Mouse (Mus musculus) megakaryocyte progenitor cell, adult 5-6 weeks (primary cell): ENCODE results near the gene Sdsl. TPM values are rescaled to one million over a fixed set of nuclear protein-coding genes. Genes with fewer than 3 reads are reported as not detected.

Source experiments
- ATAC-seq: replicated peaks from 2 replicates; pipeline ENCODE4 v1.8.0; 2016; ENCODE audit warnings: mild to moderate bottlenecking, moderate TSS enrichment, inconsistent platforms; ENCODE audit not compliant: poor library complexity
- total RNA-seq, 2 experiments: library from RNA; stranded (forward) in 1 of 2; stranded (reverse) in 1 of 2; fragments of 157-497, 149-512 nt in 1 of 2; fragments of 200-1000 nt in 1 of 2; gene quantifications; 2 replicates each; pipeline versions ENCODE4 v1.2.3 to v1.2.4; 2015 to 2017

Sdsl gene
- total RNA-seq, 2 experiments from 2014 or later, result 3.2 to 7.1 TPM

DNA sequence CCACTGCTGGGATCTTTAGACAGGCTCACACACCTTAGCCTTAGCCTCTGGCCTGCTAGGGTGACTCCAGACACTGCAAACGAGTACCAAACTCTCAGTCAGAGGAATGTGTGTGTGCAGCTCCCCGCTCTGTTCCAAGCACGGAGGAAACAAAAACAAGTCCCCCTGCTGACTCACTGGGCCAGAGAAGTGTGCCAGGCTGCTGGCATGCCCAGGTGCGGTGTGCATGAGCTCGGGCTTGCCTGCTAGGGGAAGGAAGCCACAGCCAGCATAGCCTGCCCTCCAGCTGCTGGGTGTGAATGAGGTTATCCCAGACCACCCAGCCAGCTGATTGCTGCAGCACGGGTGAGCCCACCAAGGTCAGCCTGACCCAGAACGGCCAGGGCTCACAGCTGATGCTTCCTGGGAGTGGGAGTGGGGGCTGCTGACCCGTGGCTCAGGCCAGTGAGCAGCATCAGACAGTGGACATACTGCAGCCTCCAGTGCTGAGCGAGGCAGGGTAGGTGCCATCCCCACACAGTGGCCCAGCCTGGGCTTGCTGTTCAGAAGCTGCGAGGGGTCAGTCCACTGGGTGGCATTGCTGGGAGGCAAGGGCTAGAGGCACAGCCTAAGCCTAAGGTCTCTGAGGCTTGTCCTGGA lies 22.6 kb upstream of the Sdsl start:
- ATAC-seq, result no peak

DNA sequence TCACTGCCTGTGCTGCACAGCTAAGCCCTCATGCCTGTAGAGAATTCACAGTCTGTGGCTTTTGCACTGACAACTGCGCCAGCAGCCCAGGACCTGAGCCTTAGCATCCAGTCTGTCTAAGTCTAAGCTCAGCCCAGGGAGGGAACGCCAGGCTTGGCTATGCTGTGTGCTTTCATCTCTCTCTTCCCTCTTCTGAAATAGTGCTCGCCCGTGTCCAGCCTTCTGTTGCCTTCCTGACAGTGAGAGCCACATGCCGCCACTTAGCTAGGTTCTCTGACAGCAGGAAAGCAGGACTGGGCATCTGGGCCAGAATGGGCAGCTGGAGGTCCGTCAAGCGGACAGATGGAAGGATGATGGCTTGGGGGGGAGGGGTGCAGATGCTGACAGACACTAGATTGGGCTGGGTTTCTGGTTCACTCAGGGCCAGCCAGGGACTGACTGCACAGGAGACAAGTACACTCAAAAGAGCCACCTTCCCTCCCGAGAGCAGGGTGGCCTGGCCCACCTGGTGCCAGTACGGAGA lies 21.3 kb upstream of the Sdsl start:
- ATAC-seq, result no peak

DNA sequence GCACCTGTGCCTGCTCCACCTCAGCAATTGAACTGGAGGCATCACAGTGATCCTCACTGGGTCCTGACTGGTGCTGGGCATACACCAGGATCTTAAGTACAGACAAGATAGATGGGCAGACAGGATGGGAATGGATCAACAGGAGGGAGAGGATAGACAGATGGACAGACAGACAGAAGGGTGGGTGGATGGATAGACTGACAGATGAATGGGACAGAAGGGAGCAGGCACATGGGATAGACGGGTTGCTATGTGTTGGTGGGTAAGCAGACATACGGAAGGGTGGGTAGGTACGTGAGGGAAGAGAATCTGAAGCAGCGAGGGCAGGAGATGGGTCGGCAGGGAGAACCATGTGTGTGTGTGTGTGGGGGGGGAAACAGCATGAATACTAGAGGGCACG lies 20.8 kb upstream of the Sdsl start:
- no peak for ATAC-seq

DNA sequence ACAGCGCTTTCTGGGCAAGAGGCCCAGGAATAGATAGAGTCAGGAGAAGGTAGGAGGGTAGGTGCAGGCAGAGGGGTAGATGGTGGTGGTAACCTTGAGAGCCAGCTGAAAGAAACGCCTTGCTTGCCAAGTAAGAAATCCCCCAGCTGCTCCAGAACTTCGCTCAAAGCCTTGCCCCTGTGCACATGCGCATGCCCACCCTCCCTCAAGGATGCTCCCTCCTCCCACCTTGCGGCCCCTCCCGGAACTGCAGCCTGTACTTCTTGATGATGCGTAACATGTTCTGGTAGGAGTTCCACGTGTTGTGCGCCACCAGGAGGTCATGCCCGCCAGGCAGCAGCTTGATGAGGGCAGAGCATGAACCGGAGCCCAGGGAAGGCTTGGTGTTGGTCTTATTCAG lies 19.8 kb upstream of the Sdsl start:
- ATAC-seq, result 0 out of 2 replicates have a peak, but pooled peaks have one; percentile 44

DNA sequence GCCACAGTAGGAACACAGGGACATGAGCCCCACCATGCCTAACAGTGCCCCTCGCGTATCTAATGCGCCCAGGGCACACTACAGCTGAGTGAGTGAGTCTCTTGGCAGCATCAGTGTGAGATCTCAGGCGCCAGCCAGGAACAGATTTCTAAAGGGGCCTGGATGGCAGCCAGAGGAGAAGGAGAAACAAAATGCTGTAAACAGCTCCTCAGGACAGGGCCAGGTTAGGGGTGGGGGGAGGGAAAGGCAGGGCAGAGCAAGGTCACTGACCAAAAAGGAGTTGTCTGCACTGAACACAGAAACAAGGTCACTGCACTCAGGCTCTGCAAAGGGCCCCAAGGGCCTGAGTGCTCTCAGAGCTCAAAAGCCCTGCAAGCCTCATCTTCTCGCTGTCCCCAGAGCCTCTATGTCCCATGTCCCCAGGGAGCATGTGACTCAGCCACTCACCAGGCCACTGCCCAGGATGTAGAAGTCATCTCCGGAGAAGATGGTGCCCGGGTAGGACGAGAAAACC lies 18.1 kb upstream of the Sdsl start:
- no peak for ATAC-seq

DNA sequence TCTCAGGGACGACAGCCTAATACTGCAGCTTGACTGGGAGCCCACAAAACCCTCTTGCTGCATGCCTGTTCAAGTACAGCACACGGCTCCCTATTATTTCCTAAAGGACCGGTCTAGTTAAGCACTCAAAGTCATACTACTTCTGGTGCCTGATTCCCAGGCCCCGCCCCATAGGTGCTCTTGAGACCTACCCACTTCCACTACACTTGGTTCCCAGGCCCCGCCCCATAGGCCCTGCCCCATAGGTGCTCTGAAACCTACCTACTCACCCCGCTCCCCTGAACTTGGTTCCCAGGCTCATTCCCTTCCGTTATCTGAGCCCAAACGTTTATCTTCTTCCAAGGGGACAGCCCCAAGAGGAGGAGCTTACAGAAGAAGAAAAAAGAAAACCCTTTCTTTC lies 15.2 kb upstream of the Sdsl start:
- no peak for ATAC-seq

DNA sequence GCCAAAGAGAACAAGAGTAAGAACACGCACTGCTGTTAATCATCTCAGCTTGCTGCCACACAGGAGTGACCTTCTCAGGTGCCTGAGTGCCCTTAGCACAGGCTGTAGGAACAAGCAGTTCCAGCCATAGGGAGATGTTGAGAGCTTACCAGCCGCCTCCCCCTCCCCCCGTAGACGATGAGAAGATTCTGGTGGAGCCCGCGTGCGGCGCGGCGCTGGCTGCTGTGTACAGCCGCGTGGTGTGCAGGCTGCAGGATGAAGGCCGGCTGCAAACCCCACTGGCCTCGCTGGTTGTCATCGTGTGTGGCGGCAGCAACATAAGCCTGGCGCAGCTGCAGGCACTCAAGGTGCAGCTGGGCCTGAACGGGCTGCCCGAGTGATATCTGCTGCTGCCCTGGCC lies 10.8 kb upstream of the Sdsl start:
- no peak for ATAC-seq

DNA sequence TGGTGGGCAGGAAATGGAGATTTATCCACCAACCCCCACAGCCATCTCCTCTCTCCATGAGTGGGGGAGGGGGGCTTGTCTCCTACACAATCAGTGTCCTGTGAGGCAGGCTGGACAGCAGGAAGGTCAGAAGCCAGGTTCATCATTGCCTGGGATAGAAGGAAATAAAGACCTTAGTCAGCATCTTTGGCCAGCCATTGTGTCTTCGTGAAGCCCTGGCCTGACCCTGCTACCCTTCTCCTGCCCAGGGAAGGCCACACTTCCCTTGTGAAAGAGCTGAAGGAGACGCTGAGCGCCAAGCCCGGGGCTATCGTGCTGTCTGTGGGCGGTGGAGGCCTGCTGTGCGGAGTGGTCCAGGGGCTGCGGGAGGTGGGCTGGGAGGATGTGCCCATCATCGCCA lies 8.6 kb upstream of the Sdsl start:
- no peak for ATAC-seq

DNA sequence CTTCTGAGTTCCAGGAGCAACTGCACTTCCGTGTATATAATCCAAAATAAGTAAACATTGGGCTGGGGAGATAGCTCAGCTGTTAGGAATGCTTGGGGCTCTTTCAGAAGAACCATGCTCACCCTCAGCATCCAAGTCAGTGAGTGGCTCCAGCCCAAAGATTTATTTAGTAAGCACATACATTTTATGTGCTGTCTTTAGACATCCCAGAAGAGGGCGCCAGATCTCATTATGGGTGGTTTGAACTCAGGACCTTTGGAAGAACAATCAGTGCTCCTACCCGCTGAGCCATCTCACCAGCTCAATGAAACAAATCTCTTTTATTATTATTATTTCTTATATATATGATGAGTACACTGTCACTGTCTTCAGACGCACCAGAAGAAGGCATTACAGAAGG lies 6.9 kb upstream of the Sdsl start:
- ATAC-seq, result no peak

DNA sequence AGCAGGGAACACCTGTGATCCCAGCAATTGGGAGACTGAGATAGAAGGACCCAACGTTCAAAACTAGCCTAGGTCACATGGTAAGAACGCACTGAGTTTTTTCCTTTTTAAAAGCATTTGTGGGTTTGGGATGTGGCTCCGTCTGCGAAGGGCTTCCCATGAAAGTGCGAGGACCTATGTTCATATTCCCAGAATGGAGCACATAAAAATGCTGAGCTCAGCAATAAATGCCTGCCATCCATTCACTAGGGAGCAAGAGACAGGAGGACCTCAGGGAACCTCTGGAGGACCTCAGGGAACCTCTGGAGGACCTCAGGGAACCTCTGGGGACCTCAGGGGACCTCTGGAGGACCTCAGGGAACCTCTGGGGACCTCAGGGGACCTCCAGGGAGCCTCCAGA lies 5.4 kb upstream of the Sdsl start:
- no peak for ATAC-seq

DNA sequence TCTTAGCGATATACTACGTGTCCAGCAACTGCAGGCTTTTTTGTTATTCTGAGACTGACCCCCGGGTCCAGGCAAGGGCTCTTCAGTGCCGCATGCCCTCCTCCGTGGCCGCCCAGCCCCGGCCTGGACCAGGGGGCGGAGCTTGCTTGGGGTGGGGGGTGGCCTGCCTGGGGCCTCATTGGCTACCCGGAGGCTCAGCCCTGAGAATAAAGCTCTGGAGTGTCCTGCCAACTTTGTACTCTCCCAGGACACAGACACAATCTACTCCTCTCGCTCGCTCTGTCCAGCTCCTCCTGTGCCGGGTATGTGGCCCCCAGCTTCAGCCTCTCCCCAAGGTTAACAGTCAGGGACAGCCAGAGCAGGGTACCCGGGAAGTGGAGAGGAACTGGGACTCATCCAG lies 3.7 kb upstream of the Sdsl start, which contains the start of gene Sds:
Gene Sds (plus strand): TSS at position 231 of the 400 bp plus-strand sequence.
- ATAC-seq, result peak; percentile 12; the same call in 1 of the 2 replicates

DNA sequence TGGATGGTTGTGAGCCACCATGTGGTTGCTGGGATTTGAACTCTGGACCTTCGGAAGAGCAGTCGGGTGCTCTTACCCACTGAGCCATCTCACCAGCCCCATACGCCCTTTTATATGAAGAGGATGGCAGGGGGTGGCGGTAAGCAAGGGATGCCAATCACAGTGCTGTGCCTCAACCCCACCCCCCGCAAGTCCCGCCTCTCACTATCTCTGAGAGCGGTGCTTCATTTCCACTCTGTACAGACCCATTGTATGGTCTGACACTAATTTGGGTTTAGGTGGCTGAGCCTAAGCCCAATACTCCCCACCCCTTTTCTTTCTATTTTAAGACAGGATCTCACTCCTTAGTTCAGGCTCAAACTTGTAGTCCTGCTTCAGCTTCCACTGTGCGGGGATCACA lies 3.3 kb upstream of the Sdsl start:
- peak; percentile 59 for ATAC-seq

DNA sequence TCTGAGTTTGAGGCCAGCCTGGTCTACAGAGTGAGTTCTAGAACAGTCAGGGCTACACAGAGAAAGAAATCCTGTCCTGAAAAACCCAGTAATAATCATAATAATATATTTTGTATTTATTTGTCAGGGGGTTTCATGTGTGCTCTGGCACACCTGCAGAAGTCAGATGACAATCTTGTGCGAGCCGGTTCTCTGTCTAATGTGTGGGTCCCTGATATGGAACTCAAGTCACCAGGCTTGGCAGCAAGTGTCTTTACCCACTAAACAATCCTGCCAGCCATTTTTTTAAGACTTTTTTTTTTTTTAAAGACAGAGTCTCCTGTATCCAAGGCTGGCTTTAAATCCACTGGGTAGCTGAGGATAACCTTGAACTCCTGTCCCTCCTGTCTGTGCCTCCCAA lies 751 bp upstream of the Sdsl start:
- ATAC-seq, result peak; percentile 74

DNA sequence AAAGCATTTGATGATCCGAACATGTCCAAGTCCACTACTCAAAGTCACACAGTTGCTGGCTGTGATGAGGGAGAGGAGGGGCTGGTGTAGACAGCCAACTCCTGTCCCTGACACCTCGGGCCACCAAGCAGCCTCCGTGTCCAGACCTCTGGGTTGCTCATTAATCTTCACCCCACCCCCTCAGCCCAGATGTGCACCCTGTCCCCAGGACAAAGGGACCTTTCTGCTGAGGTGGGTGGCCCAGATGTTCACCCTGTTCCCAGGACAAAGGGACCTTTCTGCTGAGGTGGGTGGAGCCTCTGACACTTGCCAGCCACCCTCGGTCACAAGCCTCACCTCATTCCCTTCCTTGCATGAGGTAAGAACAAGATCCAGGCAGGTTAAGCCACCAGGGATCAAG lies 1.1 kb downstream of the Sdsl start:
- ATAC-seq, result no peak

DNA sequence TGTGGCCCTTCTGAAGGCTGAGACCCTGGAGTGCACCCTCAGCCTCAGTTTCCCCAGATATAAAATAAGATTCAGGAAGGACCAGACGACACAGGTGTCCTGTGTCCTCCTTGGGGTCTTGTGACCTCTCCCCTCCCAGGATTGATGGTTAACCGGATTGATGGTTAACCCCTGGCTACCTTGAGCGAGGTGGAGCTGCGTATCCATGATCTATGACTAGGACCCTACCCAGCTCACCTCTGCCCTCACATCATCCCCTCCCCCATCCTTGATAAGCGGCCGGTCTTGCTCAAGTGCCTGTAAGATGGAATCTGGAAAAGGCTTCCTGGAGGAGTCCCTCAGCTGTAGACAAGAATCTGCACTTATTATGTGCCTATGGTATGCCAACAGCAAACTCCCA lies 3.8 kb downstream of the Sdsl start:
- ATAC-seq, result no peak

DNA sequence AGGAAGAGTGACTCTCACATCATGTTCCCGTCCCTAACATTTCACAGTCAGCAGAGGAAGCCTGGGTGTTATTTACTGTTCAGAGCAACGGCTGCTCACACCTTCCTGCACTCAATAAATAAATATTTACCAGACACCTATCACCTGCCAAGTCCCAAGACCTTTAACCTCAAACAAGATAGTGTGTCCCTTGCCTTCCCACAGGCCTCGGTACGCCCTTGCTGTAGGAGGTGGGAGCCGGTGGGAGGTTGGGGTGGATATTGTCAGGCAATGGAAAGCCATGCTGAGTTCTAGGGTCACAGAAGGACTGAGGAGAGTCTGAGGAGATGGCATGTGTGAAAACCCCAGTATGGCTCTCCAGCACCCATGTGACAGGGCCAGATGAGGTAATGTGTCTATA lies 4.3 kb downstream of the Sdsl start:
- no peak for ATAC-seq

DNA sequence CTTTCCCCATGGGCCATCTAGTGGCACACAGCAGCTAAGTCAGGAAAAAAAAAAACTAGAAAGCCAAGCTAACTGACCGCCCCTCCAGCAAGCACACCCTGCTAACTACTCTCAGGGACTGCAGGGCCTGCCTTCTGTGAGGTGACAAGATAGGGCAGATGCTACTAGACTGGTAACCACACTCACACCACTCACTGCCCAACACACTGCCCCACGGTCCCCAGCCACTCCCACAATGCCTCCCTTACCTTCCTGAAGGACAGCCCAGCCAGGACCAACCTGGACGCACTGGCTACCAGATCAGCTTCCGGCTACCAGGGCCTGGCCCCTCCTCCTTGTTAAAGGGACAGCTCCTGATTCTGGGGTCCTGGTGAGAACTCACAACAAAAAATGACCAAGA lies 5.6 kb downstream of the Sdsl start:
- peak; percentile 30 for ATAC-seq

DNA sequence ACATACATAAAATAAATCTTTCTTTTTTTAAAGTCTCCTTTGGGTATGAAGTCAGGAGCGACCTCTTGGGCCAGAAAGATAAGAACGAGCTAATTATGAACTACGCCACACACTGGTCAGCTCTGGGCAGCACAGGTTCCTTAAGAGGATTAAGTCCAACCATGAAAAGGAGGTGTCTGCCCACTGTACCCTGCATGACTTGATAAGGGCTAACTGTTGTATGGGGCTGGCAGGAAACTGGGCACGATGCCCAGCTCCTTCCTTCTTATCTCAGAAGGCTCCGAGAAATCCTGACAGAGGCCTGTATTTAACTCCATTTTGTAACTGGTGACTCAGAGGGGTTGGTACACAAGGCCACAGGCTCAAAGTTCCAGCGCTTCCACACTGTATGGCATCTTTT lies 6.8 kb downstream of the Sdsl start:
- ATAC-seq, result peak; percentile 89

DNA sequence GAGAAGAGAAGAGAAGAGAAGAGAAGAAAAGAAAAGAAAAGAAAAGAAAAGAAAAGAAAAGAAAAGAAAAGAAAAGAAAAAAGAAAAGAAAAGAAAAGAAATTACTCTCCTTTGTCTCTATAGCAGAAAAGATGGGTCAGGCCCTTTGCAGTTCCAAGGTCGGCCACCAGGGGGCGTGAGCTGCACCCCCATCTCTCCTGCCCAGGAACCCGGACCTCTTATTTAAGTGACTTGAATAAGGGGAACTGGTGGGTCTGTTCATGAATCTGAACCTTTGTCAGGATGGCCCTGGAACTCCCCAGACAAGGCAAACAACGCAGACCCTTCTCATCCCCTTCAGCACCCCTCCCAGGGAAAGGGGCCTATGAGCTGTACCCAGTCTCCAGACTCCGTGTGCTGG lies 7.5 kb downstream of the Sdsl start:
- ATAC-seq, result no peak

DNA sequence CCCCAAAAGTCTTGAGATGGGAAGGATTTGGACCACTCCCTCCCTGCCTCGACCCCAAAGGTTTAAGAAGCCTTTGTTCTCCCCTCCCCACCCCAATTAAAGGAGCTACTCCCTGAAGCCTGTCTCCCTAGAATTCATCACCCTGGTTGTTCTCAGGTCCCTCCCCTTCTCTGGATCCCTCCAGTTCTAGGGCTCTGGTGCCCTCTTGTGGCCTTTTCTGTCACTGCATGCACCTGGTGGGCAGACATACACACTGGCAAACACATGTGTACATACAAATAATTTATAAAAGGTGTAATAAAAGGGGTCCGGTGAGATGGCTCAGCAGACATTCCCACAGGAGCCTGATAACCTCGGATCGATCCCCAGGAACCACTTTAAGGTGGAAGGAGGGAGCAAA lies 8.3 kb downstream of the Sdsl start:
- 0 out of 2 replicates have a peak, but pooled peaks have one; percentile 18 for ATAC-seq

DNA sequence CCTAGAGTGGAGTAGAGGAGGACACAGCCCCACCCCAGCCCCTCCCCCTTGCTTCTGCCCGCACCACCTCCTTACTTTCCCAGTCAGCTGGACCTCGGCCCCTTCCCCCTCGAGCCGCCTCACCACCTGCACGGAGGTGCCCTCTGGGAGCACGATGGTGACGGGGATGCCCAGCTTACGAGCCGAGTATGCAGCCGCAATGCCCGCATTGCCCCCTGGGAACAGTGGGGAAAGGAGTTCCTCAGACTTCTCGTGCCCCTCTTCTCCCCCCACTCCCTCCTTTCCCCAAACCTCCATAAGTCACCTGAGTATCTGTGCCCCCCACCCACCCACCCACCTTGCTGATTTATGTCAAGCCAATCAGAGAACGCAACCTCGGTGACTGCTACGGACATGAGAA lies 10.7 kb downstream of the Sdsl start:
- no peak for ATAC-seq

DNA sequence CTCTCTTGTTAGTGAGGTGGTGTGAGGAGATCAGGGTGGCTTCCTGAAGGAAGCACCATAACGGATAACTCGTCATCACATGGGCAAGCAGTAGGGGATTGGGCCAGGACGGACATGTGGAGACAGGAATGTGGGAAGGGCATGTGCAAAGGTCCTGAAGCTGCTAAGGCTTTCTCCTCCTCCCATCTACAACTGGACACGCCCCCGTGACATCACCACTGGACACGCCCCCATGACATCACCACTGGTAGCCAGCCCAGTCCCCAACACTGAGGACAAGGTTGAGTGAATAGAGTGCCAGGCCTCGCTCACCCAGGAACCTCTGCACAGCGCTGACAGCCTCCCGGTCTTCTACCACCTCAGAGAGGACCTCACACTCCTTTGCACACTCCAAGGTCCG lies 13.5 kb downstream of the Sdsl start:
- ATAC-seq, result peak; percentile 38

DNA sequence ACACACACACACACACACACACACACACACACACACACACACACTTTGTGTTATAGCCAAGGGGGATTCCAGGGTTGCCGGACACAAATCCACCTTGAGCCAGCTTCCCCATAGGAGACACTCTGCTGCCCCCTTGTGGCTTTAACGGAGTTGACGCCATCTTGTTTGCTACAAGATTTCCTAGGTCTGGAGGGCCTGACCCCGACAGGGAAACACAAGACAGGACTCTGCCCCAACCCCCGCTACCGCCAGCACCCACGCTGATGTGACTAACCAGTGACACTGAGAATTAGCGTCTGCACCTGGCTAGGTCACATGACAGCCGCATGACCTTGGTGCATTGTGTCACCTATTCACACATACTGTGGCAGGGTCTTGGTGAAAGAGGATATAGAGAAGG lies 15.0 kb downstream of the Sdsl start:
- ATAC-seq, result peak; percentile 63
